Mouse (Mus musculus) bone marrow, adult 2 months (tissue): Measurements from ENCODE around the gene Oosp2.

Experiments used
- CTCF ChIP-seq: fragments of 200-500 bp; IDR thresholded peaks from 2 replicates; pipeline ENCODE4 v1.5.1; 2011; ENCODE audit warnings: low read length, control low read depth; ENCODE audit not compliant: control insufficient read depth, insufficient read depth
- POLR2A ChIP-seq: fragments of 200-500 bp; IDR thresholded peaks from 2 replicates; pipeline ENCODE4 v1.6.1; 2011; ENCODE audit warnings: low read depth, mild to moderate bottlenecking, control low read depth, low read length, borderline replicate concordance; ENCODE audit not compliant: control insufficient read depth

DNA sequence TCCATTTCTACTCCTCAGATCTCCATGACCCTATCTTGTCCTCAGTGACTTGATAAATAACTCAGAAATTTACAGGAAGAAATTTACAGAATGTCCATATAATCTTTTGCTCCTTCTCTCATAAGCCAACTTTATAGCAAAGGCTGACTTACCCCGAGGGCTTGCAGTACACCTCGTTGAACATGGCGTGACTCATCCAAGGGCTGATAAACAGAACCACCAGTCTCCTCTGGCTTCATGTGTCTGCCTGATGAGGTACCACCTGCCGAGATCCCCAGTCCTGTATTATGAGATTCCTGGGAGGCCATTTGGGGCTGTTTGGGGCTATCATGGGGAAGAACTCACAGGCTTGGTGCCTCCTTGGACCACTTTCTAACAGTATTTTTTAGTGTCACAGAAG is 21.3 kb downstream of the Oosp2 start:
- no peak for TF ChIP-seq CTCF
- TF ChIP-seq POLR2A = no peak
